Mouse (Mus musculus): Measurements from ENCODE around the gene Crhr1. TPM values are rescaled to one million over a fixed set of nuclear protein-coding genes. Genes with fewer than 3 reads are reported as not detected.

Gene Crhr1
- total and polyA plus RNA-seq, 3 experiments = not detected

Other genes starting within 250 kb of the Crhr1 start
- gene Nsf, start 178.8 kb upstream of the Crhr1 start, total RNA-seq (2012; rRNA removed) = 37.9 and 43.4 TPM in 2 replicates
- 10 to 100 TPM in 1 of 2 experiments, not detected in 1; 40.2 TPM for gene Nsf, start 178.8 kb upstream of the Crhr1 start, polyA plus RNA-seq (2012; ENCODE audit: insufficient read depth in 1 of 2, insufficient read length in 2 of 2, low read depth in 1 of 2, low replicate concordance in 2 of 2, missing spikeins in 1 of 2)
- gene Arf2, start 166.1 kb upstream of the Crhr1 start, total RNA-seq (2012; rRNA removed) = 32.1 and 36.1 TPM in 2 replicates
- gene Arf2, start 166.1 kb upstream of the Crhr1 start, polyA plus RNA-seq (2012; ENCODE audit: insufficient read depth in 1 of 2, insufficient read length in 2 of 2, low read depth in 1 of 2, low replicate concordance in 2 of 2, missing spikeins in 1 of 2) = 10 to 100 TPM in 1 of 2 experiments, not detected in 1; 23.6 TPM
- gene Sppl2c, start 53.5 kb downstream of the Crhr1 start, total RNA-seq (2012; rRNA removed) = not detected in 2 replicates
- gene Sppl2c, start 53.5 kb downstream of the Crhr1 start, polyA plus RNA-seq (2012; ENCODE audit: insufficient read depth in 1 of 2, insufficient read length in 2 of 2, low read depth in 1 of 2, low replicate concordance in 2 of 2, missing spikeins in 1 of 2) = not detected
- gene Mapt, start 98.5 kb downstream of the Crhr1 start, total RNA-seq (2012; rRNA removed) = 0.72 and 0.89 TPM in 2 replicates
- gene Mapt, start 98.5 kb downstream of the Crhr1 start, polyA plus RNA-seq (2012; ENCODE audit: insufficient read depth in 1 of 2, insufficient read length in 2 of 2, low read depth in 1 of 2, low replicate concordance in 2 of 2, missing spikeins in 1 of 2) = 1 to 10 TPM in 1 of 2 experiments, not detected in 1; 1.7 TPM

Data from MEL (cell line).